Mouse (Mus musculus) lung, postnatal 0 days (tissue): ENCODE results near the gene Kcnh6.

Source experiments
- CTCF ChIP-seq: IDR thresholded peaks from 2 replicates; pipeline ENCODE4 v1.5.1; 2016; ENCODE audit warnings: antibody characterized with exemption, mild to moderate bottlenecking
- EP300 ChIP-seq: IDR thresholded peaks from 2 replicates; pipeline ENCODE4 v1.6.1; 2016; ENCODE audit warnings: antibody characterized with exemption, mild to moderate bottlenecking, control low read depth

DNA sequence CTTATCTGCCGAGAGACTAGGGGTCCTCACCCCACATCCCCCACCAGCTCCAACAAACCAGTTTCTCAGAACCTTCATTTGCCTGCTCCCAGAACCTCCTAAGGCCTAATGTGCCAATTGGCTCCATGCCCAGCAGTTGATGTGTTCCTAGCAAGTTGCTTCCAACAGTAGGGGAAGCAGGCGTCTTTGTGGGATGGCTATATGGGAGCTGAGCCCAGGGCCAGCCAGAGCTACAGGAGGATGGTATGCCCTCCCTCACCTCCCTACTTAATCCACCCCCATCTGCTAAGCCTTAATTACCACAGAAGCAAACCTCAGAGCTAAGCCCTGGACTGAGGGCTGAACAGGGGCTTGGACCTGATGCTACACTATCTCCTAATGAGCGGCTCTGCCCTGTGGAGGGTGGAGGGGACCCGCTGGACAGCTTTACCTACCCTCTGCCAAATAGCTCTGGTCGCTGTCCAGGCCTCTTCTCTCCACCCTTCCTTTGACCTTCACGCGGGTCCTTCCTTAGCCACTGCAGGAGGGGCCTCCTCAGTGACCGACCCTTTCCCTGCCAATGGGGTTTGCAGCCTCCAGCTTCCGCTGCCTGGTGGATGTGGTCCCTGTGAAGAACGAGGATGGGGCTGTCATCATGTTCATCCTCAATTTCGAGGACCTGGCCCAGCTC is 5.8 kb downstream of the Kcnh6 start:
- TF ChIP-seq CTCF, result no peak
- TF ChIP-seq EP300, result no peak
